Mouse (Mus musculus) MEL (cell line): ENCODE data around the gene Sorcs1. TPM values are rescaled to one million over a fixed set of nuclear protein-coding genes. Genes with fewer than 3 reads are reported as not detected.

Source experiments
- DNase-seq: peaks from one replicate; pipeline ENCODE4 v3.0.0; 2011; ENCODE audit warnings: low read depth, low spot score
- H3K27ac ChIP-seq: 2 replicates; pipeline ENCODE4 v1.5.1; 2012; ENCODE audit warnings: low read depth, mild to moderate bottlenecking, control low read depth, low read length, moderate library complexity; ENCODE audit not compliant: control insufficient read depth
- H3K27me3 ChIP-seq, 2 experiments: fragments of 150-350 bp in 1 of 2; sonication (generic) in 1 of 2; 2 replicates each; pipeline ENCODE4 v1.6.1; 2012; ENCODE audit warnings: low read length in 2 of 2, mild to moderate bottlenecking in 2 of 2, improper control_type of control experiment in 1 of 2, moderate library complexity in 1 of 2; ENCODE audit not compliant: insufficient read depth in 2 of 2, control insufficient read depth in 1 of 2
- H3K36me3 ChIP-seq, 2 experiments: 2 replicates each; pipeline ENCODE4 v1.6.1; 2012 to 2014; ENCODE audit warnings: low read length in 2 of 2, improper control_type of control experiment in 1 of 2, inconsistent platforms in 1 of 2, mild to moderate bottlenecking in 1 of 2; ENCODE audit not compliant: insufficient read depth in 2 of 2, control insufficient read depth in 1 of 2
- H3K4me1 ChIP-seq, 2 experiments: fragments of 150-350 bp in 1 of 2; sonication (generic) in 1 of 2; 2 replicates each; pipeline ENCODE4 v1.6.1; 2012; ENCODE audit warnings: low read length in 2 of 2, improper control_type of control experiment in 1 of 2, mild to moderate bottlenecking in 1 of 2; ENCODE audit not compliant: insufficient read depth in 2 of 2, control insufficient read depth in 1 of 2
- H3K4me3 ChIP-seq, 2 experiments: fragments of 150-350 bp in 1 of 2; sonication (generic) in 1 of 2; 2 replicates each; pipeline ENCODE4 v1.5.1; 2012; ENCODE audit warnings: low read depth in 2 of 2, low read length in 2 of 2, mild to moderate bottlenecking in 2 of 2, moderate library complexity in 2 of 2, control low read depth in 1 of 2, improper control_type of control experiment in 1 of 2; ENCODE audit not compliant: control insufficient read depth in 1 of 2, insufficient read depth in 1 of 2
- H3K79me2 ChIP-seq: 2 replicates; pipeline ENCODE4 v1.6.1; 2012; ENCODE audit warnings: mild to moderate bottlenecking, low read length, moderate library complexity; ENCODE audit not compliant: control insufficient read depth, poor library complexity, insufficient read depth
- H3K9ac ChIP-seq: 2 replicates; pipeline ENCODE4 v1.6.1; 2012; ENCODE audit warnings: low read depth, mild to moderate bottlenecking, control low read depth, low read length, moderate library complexity; ENCODE audit not compliant: control insufficient read depth, poor library complexity, severe bottlenecking
- H3K9me3 ChIP-seq: fragments of 150-350 bp; sonication (generic); replicated peaks from 2 replicates; pipeline ENCODE4 v1.6.1; 2012; ENCODE audit warnings: mild to moderate bottlenecking, low read length, improper control_type of control experiment, moderate library complexity; ENCODE audit not compliant: insufficient read depth
- CTCF ChIP-seq, 3 experiments: IDR thresholded peaks in 2 of 3; conservative IDR thresholded peaks in 1 of 3; 2 replicates each; pipeline ENCODE4 v1.5.1; 2011 to 2012; ENCODE audit warnings: low read length in 3 of 3, low read depth in 2 of 3, mild to moderate bottlenecking in 2 of 3, improper control_type of control experiment in 1 of 3, inconsistent platforms in 1 of 3, mixed read lengths in 1 of 3, moderate library complexity in 1 of 3; ENCODE audit not compliant: control insufficient read depth in 1 of 3, insufficient read depth in 1 of 3, poor library complexity in 1 of 3, severe bottlenecking in 1 of 3
- E2F4 ChIP-seq: IDR thresholded peaks from 2 replicates; pipeline ENCODE4 v1.6.1; 2011; ENCODE audit warnings: low read depth, low read length, improper control_type of control experiment, borderline replicate concordance
- ELF1 ChIP-seq: IDR thresholded peaks from 2 replicates; pipeline ENCODE4 v1.6.1; 2014; ENCODE audit warnings: low read depth, mild to moderate bottlenecking, inconsistent platforms, low read length, improper control_type of control experiment, moderate library complexity
- GATA1 ChIP-seq: IDR thresholded peaks from 2 replicates; pipeline ENCODE4 v1.6.1; 2011; ENCODE audit warnings: low read depth, low read length, improper control_type of control experiment
- KAT2A ChIP-seq: conservative IDR thresholded peaks from 2 replicates; pipeline ENCODE4 v1.6.1; 2012; ENCODE audit warnings: low read depth, low read length, improper control_type of control experiment, inconsistent platforms
- MYB ChIP-seq: IDR thresholded peaks from 2 replicates; pipeline ENCODE4 v1.6.1; 2011; ENCODE audit warnings: mild to moderate bottlenecking, low read depth, low read length, improper control_type of control experiment
- NELFE ChIP-seq: IDR thresholded peaks from 2 replicates; pipeline ENCODE4 v1.6.1; 2011; ENCODE audit warnings: low read depth, low read length, improper control_type of control experiment
- NRF1 ChIP-seq: IDR thresholded peaks from 2 replicates; pipeline ENCODE4 v1.6.1; 2014; ENCODE audit warnings: low read depth, mild to moderate bottlenecking, inconsistent platforms, low read length, improper control_type of control experiment, moderate library complexity; ENCODE audit not compliant: poor library complexity, insufficient read depth, severe bottlenecking
- POLR2AphosphoS5 ChIP-seq: IDR thresholded peaks from 2 replicates; pipeline ENCODE4 v1.6.1; 2012; ENCODE audit warnings: low read depth, borderline replicate concordance, mild to moderate bottlenecking, inconsistent platforms, low read length, moderate library complexity, mixed read lengths
- RAD21 ChIP-seq: IDR thresholded peaks from 2 replicates; pipeline ENCODE4 v1.6.1; 2011; ENCODE audit warnings: mild to moderate bottlenecking, low read depth, low read length, improper control_type of control experiment
- RCOR1 ChIP-seq: IDR thresholded peaks from 2 replicates; pipeline ENCODE4 v1.6.1; 2012; ENCODE audit warnings: low read depth, mild to moderate bottlenecking, inconsistent platforms, low read length, improper control_type of control experiment
- SIN3A ChIP-seq: IDR thresholded peaks from 2 replicates; pipeline ENCODE4 v1.6.1; 2012; ENCODE audit warnings: low read length, improper control_type of control experiment, inconsistent platforms
- TAL1 ChIP-seq: IDR thresholded peaks from 2 replicates; pipeline ENCODE4 v1.6.1; 2012; ENCODE audit warnings: mild to moderate bottlenecking, inconsistent platforms, low read length, moderate library complexity, mixed read lengths
- TBP ChIP-seq: IDR thresholded peaks from 2 replicates; pipeline ENCODE4 v1.8.0; 2011; ENCODE audit warnings: low read depth, low read length, improper control_type of control experiment
- UBTF ChIP-seq: IDR thresholded peaks from 2 replicates; pipeline ENCODE4 v1.6.1; 2012; ENCODE audit warnings: low read depth, mild to moderate bottlenecking, inconsistent platforms, low read length, improper control_type of control experiment, moderate library complexity, borderline replicate concordance; ENCODE audit not compliant: insufficient read depth
- USF2 ChIP-seq, 2 experiments: IDR thresholded peaks; 2 replicates each; pipeline ENCODE4 v1.6.1; 2011 to 2012; ENCODE audit warnings: improper control_type of control experiment in 2 of 2, low read length in 2 of 2, borderline replicate concordance in 1 of 2, inconsistent platforms in 1 of 2, low read depth in 1 of 2, mild to moderate bottlenecking in 1 of 2; ENCODE audit not compliant: insufficient read depth in 1 of 2
- ZMIZ1 ChIP-seq: IDR thresholded peaks from 2 replicates; pipeline ENCODE4 v1.6.1; 2012; ENCODE audit warnings: low read depth, mild to moderate bottlenecking, inconsistent platforms, low read length, improper control_type of control experiment, moderate library complexity
- polyA plus RNA-seq, 2 experiments: library from polyadenylated mRNA; stranded (reverse) in 1 of 2; unstranded in 1 of 2; fragments of >175 nt in 1 of 2; fragments of >200 nt in 1 of 2; gene quantifications; 2 replicates each; pipeline versions ENCODE4 v1.2.1 to v1.2.4; 2012; ENCODE audit warnings: low replicate concordance in 2 of 2, low read depth in 1 of 2; ENCODE audit not compliant: insufficient read length in 2 of 2, insufficient read depth in 1 of 2, missing spikeins in 1 of 2
- total RNA-seq: library from RNA; depleted of rRNA; stranded (reverse); fragments of 300-350 nt; gene quantifications from 2 replicates; pipeline ENCODE4 v1.2.3, GENCODE M21; 2012

Gene Sorcs1
- total and polyA plus RNA-seq, 3 experiments: not detected

DNA sequence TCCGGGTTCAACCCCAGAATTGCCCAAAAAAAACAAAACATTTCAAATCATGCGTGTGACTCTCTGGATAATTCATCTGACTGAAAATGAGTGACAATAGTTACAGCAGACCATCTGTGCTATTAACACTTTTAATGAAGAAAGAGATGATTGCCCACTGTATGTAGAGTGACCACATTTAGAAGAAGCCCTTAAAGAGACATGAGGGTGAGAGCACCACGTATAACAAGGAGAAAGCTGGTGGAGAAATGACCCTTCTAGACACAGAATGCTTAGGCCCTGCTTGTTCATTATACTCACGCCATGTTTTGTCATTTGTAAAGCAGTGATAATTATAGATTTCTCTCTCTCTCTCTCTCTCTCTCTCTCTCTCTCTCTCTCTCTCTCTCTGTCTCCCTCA lies 499.6 kb downstream of the Sorcs1 start:
- Histone ChIP-seq H3K27ac (no peak overlapping the region), H3K4me3 (no peak overlapping the region), H3K79me2 (no peaks in the 10 kb centered on the region), H3K27me3 (no peaks in the 10 kb centered on the region), H3K9ac (no peak overlapping the region), H3K36me3 (no peaks in the 10 kb centered on the region), H3K9me3 (no peaks in the 10 kb centered on the region; the same call in 1 of the 2 replicates), H3K4me1 (no peaks in the 10 kb centered on the region)
- TF ChIP-seq ELF1 (no peak), SIN3A (no peak), GATA1 (no peak), KAT2A (no peak), TAL1 (no peak), USF2 (IDR thresholded peaks at IDR 0.05; ENCODE audit: borderline replicate concordance in 1 of 2, insufficient read depth in 1 of 2, low read depth in 1 of 2, low read length in 2 of 2) (no peak), NRF1 (no peak), POLR2AphosphoS5 (no peak), UBTF (no peak), RCOR1 (no peak)
- DNase-seq: no peak

DNA sequence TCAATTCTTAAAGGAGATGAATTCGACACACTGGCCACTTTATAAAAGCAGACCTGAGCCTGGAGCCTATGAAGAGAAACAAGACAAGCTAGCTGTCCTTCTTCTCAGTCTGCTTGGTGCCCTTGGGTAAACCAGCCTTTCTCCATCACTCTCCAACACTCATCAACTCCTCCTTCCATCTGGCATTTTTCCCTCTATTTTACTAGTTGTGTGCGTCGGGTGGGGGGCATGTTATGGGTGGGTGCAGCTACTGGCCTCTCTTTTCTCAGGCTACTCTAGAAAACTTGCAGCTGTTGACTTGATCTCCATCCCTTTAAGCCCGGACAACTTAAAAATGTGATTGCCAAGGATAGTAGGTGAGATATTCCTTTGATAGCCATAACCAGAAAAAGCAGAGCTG lies 500.3 kb downstream of the Sorcs1 start:
- Histone ChIP-seq H3K9me3 (no peaks in the 10 kb centered on the region; the same call in 1 of the 2 replicates), H3K4me1 (no peaks in the 10 kb centered on the region), H3K36me3 (no peaks in the 10 kb centered on the region), H3K27ac (no peak overlapping the region), H3K4me3 (no peak overlapping the region), H3K79me2 (no peaks in the 10 kb centered on the region), H3K27me3 (no peaks in the 10 kb centered on the region), H3K9ac (no peak overlapping the region)
- TF ChIP-seq CTCF (IDR thresholded peaks at IDR 0.05 in 2 of 3, conservative IDR thresholded peaks at IDR 0.05 in 1 of 3; ENCODE audit: control insufficient read depth in 1 of 3, insufficient read depth in 1 of 3, low read depth in 2 of 3, low read length in 3 of 3, poor library complexity in 1 of 3, severe bottlenecking in 1 of 3) (no peak), ZMIZ1 (no peak), TBP (no peak), NELFE (no peak), GATA1 (no peak), E2F4 (no peak), RAD21 (no peak), UBTF (no peak), MYB (no peak)
- no peak for DNase-seq
